Mouse (Mus musculus): ENCODE results near the gene Tsga10.
"Not testable (repeated sequence)": the region's sequence is repeated elsewhere in the genome, so short reads cannot be mapped to it uniquely, and the experiment has no call there.

- TF ChIP-seq CTCF (IDR thresholded peaks at IDR 0.05): peak; percentile 56
- not testable (repeated sequence) for TF ChIP-seq EP300 (IDR thresholded peaks at IDR 0.05)
These were observed 63.9 kb downstream of the Tsga10 start for GRCm38 (mm10) chr1:37802291-37802690.

Measured in lung, postnatal 0 days (tissue).